Mouse (Mus musculus): ENCODE results near the gene Sh3d19.
"Not testable (repeated sequence)": the region's sequence is repeated elsewhere in the genome, so short reads cannot be mapped to it uniquely, and the experiment has no call there.

Gene Sh3d19

DNA sequence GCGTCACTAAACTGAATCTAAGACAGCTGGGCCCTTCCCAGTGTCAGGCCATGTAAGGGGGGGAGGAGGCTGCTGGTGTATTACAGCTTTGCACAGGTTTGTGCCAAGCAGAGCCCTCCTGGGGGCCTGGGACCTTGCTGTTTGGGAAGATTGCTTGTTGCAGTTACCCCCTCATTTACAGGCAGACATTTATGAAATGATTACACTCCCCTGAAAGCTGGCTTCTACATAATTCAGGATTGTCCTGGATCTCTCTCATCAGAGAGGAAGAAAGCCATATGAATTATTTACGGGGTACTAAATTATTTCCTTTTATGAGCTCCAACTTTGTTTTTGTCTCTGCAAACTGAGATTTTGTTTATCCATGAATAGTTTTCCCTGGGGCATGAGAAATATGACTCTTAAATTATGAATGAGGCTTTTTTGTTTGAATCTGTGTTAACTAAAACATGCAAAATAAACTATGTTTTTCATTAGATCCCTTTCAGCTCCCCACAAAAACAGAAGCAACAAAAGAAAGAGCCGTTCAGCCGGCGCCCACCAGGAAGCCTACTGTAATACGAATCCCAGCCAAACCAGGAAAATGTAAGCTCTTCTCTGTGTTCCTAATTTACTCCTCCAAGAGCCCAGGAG lies 122.4 kb downstream of the Sh3d19 start:
- in situ Hi-C loops (cut with MseI, MboI) = no loop called here

DNA sequence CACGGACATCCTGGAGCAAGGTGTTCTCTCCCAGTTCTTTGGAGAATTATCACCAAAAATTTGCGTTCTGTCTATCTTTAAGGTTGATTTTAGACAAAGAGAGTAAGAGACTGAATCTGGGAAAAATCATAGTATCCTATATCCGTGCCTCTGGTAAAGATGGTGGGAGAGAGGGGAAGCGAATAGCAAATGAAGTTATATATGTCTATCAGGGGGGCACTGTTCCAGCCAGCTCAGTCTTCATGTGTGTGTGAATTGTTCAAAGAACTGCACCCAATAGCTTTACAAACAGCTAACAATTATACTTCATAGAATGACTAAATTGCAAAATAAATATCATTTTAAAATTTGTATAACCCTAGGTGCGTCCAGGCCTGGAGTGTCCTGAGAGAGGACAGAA lies 123.0 kb downstream of the Sh3d19 start:
- in situ Hi-C loops (cut with MseI, MboI) = no loop called here

DNA sequence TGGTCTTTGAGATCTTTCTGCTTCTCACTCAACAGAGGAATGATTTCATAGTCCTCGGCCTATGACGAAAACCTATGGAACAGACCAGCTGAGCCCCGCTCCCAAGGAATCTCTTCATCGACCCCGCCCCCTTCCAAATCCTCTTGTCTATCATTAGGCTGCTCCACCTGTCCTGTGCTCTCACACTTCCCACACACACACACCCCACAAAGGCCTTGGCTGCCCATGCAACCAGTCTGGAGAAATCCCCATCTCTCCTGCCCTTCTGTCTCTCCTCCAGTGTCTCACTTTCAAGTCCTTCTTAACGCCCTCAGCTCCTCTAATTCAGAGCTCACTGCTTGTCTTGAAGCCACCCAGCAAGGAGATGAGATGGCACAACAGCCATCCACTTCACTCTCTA lies 131.0 kb downstream of the Sh3d19 start:
- in situ Hi-C loops (cut with MseI, MboI) = no loop called here

DNA sequence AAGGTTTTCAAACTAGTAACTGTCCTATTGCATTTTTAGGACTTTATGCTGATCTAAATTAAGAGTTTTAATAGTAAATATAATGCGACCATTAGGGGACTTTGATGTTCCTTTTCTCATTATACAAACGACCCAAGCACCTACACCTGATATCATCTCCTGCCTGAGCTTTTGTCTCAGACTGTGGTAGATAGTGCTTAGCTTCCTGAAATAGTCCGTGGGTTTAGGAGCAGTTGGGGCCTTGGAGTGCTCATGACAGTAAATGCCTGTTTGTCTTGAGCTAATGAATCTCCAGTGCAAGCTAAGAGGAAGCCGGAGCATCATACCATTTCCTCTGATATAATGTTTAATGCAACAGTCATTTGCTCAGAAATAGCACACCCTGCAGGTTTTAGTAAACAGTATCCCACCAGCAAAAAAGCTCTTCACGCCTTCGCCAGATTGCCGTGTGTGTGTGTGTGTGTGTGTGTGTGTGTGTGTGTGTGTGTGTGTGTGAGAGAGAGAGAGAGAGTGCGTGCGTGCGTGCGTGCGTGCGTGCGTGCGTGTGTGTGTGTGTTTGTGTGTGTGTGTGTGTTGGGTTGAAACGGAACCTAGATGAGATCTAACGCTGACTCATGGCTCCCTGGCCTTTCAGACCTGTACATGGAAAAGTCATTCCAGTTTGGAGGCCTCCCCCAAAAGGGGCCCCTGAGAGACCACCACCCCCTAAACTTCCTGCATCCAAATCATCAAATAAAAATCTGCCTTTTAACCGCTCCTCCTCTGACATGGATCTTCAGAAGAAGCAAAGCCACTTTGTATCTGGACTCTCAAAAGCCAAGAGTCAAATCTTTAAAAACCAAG lies 132.8 kb downstream of the Sh3d19 start:
- in situ Hi-C loops (cut with MseI, MboI) = no loop called here

DNA sequence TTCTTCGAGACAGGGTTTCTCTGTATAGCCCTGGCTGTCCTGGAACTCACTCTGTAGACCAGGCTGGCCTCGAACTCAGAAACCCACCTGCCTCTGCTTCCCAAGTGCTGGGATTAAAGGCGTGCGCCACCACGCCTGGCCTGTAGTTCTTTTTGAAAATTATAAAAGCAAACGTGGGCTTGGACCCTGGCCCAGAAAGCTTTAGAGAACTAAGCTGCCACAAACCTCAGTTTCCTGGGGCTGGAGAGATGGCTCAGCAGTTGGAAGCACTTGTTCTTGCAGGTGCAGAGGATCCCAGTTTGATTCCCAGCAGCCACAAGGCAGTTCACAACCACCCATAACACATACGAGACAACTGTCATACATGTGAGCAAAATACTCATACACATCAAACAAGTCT lies 133.5 kb downstream of the Sh3d19 start:
- in situ Hi-C loops (cut with MseI, MboI) = not testable (repeated sequence)

DNA sequence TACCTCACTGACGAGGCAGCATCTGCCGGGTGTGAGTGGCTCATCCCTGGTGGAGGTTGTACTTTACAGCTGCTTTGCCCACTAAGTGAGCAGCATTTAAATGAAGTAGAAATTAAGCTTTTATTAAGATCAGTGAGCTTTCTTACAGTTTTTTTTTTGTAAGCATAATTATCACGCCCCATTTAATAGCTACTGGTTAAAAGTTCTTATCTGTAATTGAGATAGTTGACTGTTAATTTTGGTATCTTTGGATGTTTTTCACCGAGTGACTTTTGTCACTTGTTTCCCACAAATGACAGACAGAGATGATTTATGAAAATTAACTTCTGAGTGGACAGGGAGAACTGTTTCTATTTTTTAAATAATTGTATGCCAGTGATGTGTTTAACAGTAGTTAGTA lies 134.0 kb downstream of the Sh3d19 start:
- in situ Hi-C loops (cut with MseI, MboI) = no loop called here

DNA sequence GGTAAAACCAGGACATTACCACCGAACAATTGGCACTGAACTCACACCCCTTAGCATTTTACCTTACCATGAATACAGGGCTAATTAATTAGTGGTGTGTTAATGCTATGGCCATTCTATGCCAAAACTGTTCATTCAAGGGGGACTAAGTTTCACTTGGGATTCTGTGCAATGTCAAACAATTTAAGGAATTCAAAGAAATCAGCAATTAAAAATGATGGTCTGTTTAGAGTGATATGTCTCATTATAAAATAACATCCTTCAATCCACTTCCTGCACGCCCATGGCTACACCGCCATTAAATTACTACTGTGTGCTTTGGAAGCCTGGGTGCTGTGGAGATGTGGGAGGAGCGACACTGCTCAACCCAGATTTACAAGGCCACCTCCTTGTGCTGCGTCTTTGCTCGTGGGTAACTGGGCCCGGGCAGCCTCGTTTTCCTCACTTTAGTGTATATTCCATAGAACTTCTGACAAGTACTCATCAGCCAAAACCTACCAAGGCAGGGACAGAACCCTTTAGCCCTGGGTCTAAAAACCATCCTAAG lies 135.2 kb downstream of the Sh3d19 start:
- in situ Hi-C loops (cut with MseI, MboI) = no loop called here

DNA sequence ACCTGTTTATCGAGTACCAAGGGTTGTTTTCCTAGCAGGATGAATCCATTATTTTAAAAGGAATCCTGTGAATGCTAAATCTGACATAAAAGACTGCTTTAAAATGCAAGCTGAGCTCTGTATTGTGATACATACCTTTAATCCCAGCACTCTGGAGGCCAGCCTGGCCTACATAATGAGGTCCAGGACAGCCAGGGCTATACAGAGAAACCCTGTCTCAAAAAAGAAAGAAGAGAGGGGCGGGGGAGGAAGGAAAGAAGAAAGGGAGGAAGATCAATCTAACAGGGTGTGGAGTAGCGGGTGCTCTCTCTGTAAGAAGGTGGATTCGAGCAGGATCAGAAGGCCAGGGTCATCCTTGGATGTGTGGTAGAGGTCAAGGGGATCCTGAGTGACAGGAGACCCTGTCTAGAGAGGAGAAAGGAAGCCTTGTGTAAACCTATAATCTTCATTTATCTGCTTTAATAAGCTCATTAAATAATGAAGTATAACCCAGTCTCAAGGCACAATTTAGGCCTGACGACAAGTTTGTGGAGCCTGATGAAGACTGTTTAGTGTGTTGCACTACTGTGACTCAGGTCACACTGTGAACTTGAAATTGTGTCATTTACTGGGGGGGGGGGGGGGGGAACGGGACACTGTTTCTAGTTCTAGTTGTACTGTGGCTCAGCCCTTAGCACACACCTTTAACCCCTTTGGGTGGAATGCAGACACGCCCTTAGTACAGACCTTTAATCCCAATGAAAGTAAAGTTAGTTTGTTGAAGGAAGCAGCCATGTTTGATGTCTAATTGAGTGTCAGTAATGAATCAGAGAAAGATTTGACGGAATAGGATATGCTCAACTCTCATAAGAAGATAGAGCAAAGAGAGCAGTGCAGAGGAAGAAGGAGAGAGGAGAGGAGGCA lies 137.0 kb downstream of the Sh3d19 start:
- in situ Hi-C loops (cut with MseI, MboI) = no loop called here

DNA sequence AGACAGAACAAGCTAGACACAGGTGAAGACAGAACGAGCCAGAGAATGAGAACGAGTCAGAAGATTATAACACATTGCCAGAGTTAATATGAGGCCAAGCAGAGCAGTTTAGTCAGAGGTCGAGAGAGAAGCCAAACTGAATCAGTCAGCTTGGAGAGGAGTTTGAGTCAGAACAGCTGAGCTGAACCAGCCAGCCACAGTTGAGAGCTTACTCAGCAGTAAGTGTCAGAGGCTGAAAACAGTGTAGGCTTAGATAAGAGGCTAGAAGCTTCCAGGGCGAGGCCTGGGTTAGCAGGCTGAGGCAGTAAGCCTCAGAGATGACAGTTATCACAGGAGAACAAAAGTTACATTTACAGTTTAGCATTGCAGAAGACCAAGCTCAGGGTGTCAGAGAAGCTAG lies 137.7 kb downstream of the Sh3d19 start:
- in situ Hi-C loops (cut with MseI, MboI) = no loop called here

DNA sequence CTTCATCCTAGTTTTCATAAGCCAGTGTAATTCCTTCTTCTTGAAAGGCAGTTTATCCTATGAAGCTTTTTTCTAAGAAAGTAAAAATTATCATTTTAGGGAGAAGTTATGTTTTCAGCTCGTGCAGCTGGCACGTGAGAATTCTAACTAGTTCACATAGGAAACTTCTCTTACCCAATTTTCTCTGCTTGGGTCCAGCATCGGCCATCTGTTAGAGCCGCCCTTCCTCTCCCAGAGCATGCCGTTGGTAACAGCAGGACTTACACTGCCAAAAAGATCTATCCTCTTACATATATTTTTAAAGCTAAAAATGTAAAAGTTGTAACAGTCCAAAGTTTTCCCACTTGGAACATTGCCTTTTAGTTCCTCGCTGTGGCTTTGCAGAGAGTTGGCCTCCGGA lies 138.2 kb downstream of the Sh3d19 start:
- in situ Hi-C loops (cut with MseI, MboI) = no loop called here

DNA sequence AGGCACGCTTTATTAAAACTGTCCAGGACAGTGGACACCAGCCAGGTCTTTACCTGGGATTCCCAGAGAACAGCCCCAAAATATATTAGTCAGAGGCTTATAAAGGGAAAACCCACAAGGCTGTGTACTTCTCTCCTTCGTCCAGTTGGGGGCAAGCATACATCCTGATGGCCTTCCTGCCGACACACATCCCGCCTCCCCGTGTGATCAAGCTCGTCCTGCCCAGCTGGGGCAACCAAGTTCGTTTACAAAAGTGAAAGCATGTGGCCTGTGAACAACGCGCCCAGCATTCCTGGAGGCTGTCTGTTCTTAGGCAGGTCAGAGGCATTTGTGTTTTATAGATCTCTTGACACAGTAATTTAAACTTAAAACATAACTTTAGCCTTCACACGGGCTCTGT lies 139.2 kb downstream of the Sh3d19 start:
- in situ Hi-C loops (cut with MseI, MboI) = no loop called here

DNA sequence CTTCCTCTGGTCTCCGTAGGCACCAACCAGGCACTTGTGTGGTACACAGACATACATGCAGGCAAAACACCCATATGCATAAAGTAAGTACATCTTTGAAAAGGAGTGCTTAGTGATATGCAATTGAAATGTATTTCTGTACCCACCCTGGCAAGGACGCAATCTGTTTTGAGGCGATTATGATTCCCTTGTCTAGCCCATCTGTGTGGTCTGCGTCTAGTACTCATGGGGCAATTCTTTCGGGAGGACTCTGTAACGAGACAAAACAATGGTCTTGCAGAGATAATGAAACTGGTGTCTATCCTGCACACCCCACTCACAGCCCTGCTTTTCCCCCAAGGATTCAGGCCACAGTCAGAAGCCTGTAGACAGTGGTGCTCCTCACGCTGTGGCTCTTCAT lies 141.9 kb downstream of the Sh3d19 start:
- in situ Hi-C loops (cut with MseI, MboI) = no loop called here

DNA sequence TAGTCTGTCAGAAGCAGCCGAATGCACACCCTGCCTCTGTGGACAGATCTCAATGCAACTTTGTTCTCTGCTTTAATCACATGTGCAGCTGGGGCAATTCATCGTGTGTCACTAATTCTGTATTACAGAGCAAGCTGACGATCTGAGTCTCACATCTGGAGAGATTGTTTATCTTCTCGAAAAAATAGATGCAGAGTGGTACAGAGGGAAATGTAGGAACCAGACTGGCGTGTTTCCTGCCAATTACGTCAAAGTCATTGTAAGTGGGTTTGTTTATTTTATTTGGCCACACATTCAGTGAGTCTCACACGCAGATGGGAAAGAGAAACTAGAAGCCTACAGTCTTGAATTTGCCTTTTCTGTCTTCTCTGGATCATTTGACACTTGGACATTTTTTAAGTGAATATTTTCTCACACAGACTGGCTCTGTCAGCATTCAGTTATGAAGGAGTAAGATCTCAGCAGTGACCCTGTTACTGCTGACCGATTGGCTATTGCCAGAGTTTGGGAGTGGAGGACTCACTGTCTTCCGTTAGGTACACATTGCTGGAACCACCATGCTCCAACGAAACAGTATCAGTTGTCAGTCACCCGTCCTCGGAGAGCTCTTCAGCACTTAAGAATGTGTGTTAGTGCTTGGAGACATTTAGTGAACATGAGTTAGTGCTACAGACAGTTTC lies 143.9 kb downstream of the Sh3d19 start:
- in situ Hi-C loops (cut with MseI, MboI) = no loop called here

DNA sequence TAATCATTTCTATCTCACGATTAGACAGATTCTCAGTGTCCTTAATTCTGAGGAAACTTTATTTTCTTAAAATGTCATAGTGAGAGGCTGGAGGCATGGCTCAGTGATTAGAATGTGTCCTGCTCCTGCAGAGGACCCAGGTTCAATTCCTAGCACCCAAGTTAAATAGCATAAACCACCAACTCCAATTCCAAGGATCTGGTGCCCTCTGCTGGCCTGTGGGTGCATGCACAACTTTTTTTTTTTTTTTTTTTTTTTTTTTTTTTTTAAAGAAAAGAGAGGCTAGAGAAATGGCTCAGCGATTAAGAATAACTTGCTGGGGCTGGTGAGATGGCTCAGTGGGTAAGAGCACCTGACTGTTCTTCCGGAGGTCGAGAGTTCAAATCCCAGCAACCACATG lies 146.0 kb downstream of the Sh3d19 start:
- in situ Hi-C loops (cut with MseI, MboI) = no loop called here

DNA sequence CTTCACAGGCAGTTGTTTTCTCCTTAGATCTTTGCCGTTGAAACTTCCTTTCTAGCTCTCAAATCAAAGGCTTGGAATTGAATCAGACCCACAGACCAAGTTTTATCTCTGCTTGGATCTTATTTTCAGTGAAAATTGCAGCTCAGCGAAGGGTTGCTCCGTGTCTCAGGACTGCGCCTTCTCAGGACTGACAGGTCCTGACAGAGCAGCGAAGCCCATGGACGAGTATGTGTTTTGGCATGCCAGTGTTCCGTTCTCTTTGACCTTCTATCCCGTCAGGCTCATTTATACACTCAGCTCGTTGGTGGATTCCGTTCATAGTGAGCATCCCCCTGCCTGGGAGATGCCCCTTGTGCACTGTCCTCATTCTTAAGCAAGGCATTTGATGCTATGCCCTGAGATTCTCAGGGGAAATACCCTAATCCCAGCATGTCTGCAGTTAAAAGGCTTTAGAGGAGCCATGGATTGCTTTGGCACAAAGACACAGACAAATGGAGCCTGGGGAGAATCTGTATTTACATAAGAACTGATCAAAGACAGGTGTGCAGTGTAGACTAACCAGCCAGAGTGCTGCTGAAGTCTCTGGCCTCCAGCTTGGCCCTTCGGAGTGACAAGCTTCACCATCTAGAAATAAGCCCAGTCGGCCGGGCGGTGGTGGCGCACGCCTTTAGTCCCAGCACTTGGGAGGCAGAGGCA lies 148.5 kb downstream of the Sh3d19 start:
- in situ Hi-C loops (cut with MseI, MboI) = no loop called here

DNA sequence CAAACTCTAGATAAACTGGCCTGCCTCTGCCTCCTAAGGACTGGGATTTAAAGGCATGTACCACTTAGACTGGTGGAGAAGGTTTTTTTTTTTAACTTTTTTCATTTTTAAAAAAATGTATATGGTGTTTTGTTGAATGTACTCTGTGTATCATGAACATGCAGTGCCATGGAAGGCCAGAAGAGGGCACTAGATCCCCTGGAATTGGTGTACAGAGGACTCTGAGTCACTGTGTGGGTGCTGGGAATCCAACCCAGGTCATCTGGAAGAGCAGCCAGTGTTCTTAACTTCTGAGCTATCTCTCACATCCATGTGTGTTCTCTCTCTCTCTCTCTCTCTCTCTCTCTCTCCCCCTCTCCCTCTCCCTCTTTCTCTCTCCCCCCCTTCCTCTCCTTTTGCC lies 151.2 kb downstream of the Sh3d19 start:
- in situ Hi-C loops (cut with MseI, MboI) = no loop called here

DNA sequence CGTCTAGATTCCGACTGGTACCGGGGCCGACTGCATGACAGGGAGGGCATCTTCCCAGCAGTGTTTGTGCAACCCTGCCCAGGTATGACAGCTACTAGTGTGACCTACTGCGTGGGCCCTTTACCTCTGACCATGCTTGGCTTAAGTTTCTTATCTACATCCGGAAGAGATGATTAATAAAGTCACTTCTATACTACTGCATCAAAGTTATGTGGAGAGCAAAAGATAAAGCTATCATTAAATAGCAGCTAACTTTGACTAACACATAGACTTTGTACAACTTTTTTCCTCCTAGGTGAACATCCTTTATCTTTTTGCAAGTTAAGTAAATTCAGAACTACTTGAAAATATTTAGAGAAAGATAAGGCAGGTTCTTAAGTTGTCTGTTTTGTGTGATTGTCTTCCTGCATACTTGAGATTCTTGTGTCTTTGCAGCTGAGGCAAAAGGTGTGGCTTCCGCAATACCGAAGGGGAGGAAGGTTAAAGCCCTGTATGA lies 152.4 kb downstream of the Sh3d19 start:
- in situ Hi-C loops (cut with MseI, MboI) = no loop called here

DNA sequence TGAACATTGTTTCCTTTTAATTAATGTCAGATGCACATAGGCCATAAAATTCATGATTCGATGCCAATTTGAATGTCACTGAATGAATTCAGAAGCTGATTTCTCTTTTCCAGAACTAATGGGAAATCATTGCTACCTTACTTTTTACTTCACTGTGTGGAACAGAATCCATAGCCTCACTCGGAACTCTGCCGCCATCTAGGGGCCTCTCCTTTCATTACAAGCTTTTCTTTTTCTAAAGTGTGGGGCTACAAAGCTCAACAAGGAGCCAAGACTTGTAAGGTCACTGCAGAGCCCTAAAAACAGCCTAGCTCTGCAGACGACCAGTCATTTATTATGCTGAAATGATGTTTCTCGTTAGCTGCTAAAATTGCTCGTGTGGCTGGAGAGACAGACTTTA lies 158.8 kb downstream of the Sh3d19 start:
- in situ Hi-C loops (cut with MseI, MboI) = no loop called here

DNA sequence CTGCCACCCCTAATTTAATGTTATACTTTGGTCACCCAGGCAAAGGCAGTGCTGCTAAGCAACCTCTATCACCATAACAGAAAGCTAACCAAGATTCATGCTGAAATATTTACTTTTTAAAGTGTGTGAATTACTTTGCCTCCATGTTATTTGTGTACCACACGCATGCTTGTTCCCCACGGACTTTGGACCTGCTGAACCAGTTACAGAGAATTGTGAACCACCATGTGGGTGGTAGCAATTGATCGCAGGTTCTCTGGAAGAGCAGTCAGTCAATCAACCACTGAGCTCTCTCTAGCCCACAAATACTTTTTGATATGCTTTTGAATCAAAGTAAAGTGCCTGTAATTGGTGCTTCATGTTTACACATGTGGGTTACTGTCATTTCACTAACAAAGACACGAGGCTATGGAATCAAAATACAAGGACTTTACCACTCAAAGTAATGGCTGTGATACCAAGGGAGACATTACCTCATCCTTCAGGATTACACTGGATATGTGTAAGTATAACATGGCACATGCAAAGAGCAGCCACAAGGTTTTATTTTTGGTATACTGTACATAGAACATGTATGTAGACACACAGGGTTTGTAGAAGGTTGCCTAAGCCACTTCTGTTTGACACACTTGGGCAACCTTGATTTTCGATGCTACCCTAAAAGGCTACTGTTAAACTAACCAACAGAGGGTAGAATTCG lies 164.2 kb downstream of the Sh3d19 start:
- in situ Hi-C loops (cut with MseI, MboI) = no loop called here

DNA sequence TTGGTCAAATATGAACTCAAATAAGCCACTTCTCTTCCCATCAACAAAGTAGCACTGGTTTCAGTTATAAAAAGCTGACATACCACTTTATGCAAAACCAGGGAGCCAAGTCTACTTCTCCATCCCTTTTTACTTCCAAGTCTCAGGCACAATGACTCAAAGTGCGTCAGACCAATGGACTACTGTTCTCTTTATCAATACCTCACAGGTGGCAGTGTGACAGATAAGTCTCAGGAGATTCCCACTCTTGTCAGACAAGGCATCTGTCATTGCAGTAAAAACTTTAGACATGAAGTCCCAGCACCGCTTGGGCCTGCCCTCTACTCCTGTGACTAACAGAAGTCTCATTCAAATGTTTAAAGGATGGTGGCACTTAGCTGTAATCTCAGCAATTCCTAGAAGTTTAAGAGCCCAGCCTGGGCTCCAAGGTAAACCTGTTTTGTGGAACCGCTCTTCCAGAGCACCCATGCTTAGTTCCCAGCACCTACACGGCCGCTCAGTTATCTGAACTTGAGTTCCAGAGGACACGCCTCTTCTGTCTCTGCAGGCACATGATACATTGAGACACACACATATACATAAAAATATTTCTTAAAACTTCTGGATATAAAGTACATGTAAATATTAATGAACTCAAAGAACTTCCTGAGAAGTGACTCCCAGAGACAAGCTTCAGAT lies 165.1 kb downstream of the Sh3d19 start:
- in situ Hi-C loops (cut with MseI, MboI) = no loop called here

All from mouse trophoblast stem cell (cell line).